Mouse (Mus musculus) hindbrain, postnatal 0 days (tissue): ENCODE measurements around the gene Ltb4r1. TPM values are rescaled to one million over a fixed set of nuclear protein-coding genes. Genes with fewer than 3 reads are reported as not detected.

Experiments
- ATAC-seq: fragments of 200-750 bp; cut with Nextera tagmentation; 2 replicates; pipeline ENCODE4 v1.8.0; 2017; ENCODE audit warnings: mild to moderate bottlenecking, moderate TSS enrichment, moderate library complexity
- DNase-seq: peaks from one replicate; pipeline ENCODE4 v3.0.0-alpha.2; 2015; ENCODE audit warnings: low spot score
- H3K27ac ChIP-seq: fragments of 300-500 bp; sonication (generic); 2 replicates; pipeline ENCODE4 v1.5.1; 2014; ENCODE audit warnings: mild to moderate bottlenecking
- H3K27me3 ChIP-seq: fragments of 300-500 bp; sonication (generic); 2 replicates; pipeline ENCODE4 v1.6.1; 2014; ENCODE audit warnings: low read length, mixed read lengths; ENCODE audit not compliant: insufficient read depth
- H3K36me3 ChIP-seq: fragments of 300-500 bp; sonication (generic); 2 replicates; pipeline ENCODE4 v1.6.1; 2014; ENCODE audit warnings: low read length, mixed read lengths; ENCODE audit not compliant: insufficient read depth
- H3K4me1 ChIP-seq: fragments of 300-500 bp; sonication (generic); 2 replicates; pipeline ENCODE4 v1.6.1; 2014; ENCODE audit warnings: antibody characterized with exemption, low read length, mixed read lengths; ENCODE audit not compliant: insufficient read depth
- H3K4me2 ChIP-seq: fragments of 300-500 bp; sonication (generic); 2 replicates; pipeline ENCODE4 v1.6.1; 2014; ENCODE audit warnings: low read depth, mild to moderate bottlenecking, low read length, moderate library complexity, mixed read lengths
- H3K4me3 ChIP-seq: fragments of 300-500 bp; sonication (generic); 2 replicates; pipeline ENCODE4 v1.5.1; 2014; ENCODE audit warnings: low read length
- H3K9ac ChIP-seq: fragments of 300-500 bp; sonication (generic); replicated peaks from 2 replicates; pipeline ENCODE4 v1.6.1; 2014; ENCODE audit warnings: mild to moderate bottlenecking, low read length, moderate library complexity, mixed read lengths
- H3K9me3 ChIP-seq: fragments of 300-500 bp; sonication (generic); 2 replicates; pipeline ENCODE4 v1.6.1; 2016; ENCODE audit warnings: low read length, mixed read lengths
- CTCF ChIP-seq: IDR thresholded peaks from 2 replicates; pipeline ENCODE4 v1.5.1; 2016; ENCODE audit warnings: antibody characterized with exemption, control low read depth, low read depth
- WGBS: fragments of 180-500 bp; shearing (Covaris S2); extraction: QIAGEN DNeasy Blood & Tissue Kit; methylation state at CpG from one replicate; pipeline ENCODE4 v1.1.7; 2014; 5-methylcytosine and 5-hydroxymethylcytosine counted together
- polyA plus RNA-seq: library from polyadenylated mRNA; unstranded; fragments of >200 nt; fragmentation: Nextera tagmentation; extraction: Ambion mirVana; gene quantifications from 2 replicates; pipeline ENCODE4 v1.2.1, GENCODE M21; 2015
- total RNA-seq: library from RNA; depleted of rRNA; stranded (reverse); fragments of >200 nt; gene quantifications from 2 replicates; pipeline ENCODE4 v1.2.3, GENCODE M21; 2014

The Ltb4r1 gene
- total and polyA plus RNA-seq, 2 experiments from 2014 or later, result 0.52 to 0.64 TPM

- peak; percentile 88 for DNase-seq
- H3K27me3 ChIP-seq, result no peaks in the 10 kb centered on the region
- peak overlapping the region; percentile 37 for H3K4me2 ChIP-seq
- peak; percentile 99 for TF ChIP-seq CTCF
- peaks cover 22% of the 10 kb centered on the region for H3K36me3 ChIP-seq
- ATAC-seq, result peak; percentile 73
- H3K9ac ChIP-seq, result 0 out of 2 replicates have a peak overlapping the region, but pooled peaks have one; percentile 15
- WGBS, result 19% methylated on average over 10 of the region's 10 CpGs
- H3K4me3 ChIP-seq, result 0 out of 2 replicates have a peak overlapping the region, but pooled peaks have one; percentile 5
- no peak overlapping the region for H3K27ac ChIP-seq
- H3K4me1 ChIP-seq, result peaks cover 15% of the 10 kb centered on the region
- no peaks in the 10 kb centered on the region for H3K9me3 ChIP-seq
Measured at GRCm38 (mm10) chr14:55743711-55744110, 22.1 kb upstream of the Ltb4r1 start.

GRCm38 (mm10) chr14:55745180-55745860 lies 20.4 kb upstream of the Ltb4r1 start, which contains the start of the genes Dhrs1 and Nop9:
Dhrs1 (minus strand) TSS chr14:55745690.
Nop9 (plus strand) TSS chr14:55745693.
- H3K9me3 ChIP-seq, result no peaks in the 10 kb centered on the region
- TF ChIP-seq CTCF, result no peak
- under 1% methylated on average over 48 of the region's 48 CpGs for whole genome bisulfite sequencing

GRCm38 (mm10) chr14:55745861-55746237 lies 19.9 kb upstream of the Ltb4r1 start:
- Histone ChIP-seq H3K4me1 (peaks cover 15% of the 10 kb centered on the region), H3K9me3 (no peaks in the 10 kb centered on the region), H3K4me3 (peak overlapping the region; percentile 76), H3K9ac (peak overlapping the region; percentile 71), H3K27me3 (no peaks in the 10 kb centered on the region), H3K4me2 (peak overlapping the region; percentile 99), H3K36me3 (peaks cover 15% of the 10 kb centered on the region; the same call in 1 of the 2 replicates), H3K27ac (peak overlapping the region; percentile 18)
- ATAC-seq, result no peak; the same call in 1 of the 2 replicates
- DNase-seq, result no peak
- TF ChIP-seq CTCF, result no peak
- WGBS, result under 1% methylated on average over 31 of the region's 31 CpGs

More at GRCm38 (mm10) chr14:55745180-55745860, 20.4 kb upstream of the Ltb4r1 start, which contains the start of the genes Dhrs1 and Nop9:
- DNase-seq, result peak; percentile 90
- H3K27ac ChIP-seq, result peak within 1 kb of the TSS; percentile 18
- H3K36me3 ChIP-seq, result peaks cover 12% of the 10 kb centered on the region; the same call in 1 of the 2 replicates
- peak; percentile 88 for ATAC-seq
- H3K9ac ChIP-seq, result peak within 1 kb of the TSS; percentile 71
- peaks cover 15% of the 10 kb centered on the region for H3K4me1 ChIP-seq
- H3K27me3 ChIP-seq, result no peaks in the 10 kb centered on the region
- H3K4me3 ChIP-seq, result peak within 1 kb of the TSS; percentile 76
- peak within 1 kb of the TSS; percentile 99 for H3K4me2 ChIP-seq

- no peak for ATAC-seq
Measured at GRCm38 (mm10) chr14:55747051-55747847, 18.5 kb upstream of the Ltb4r1 start.

GRCm38 (mm10) chr14:55757566-55757965 lies 8.2 kb upstream of the Ltb4r1 start:
- Histone ChIP-seq H3K36me3 (peaks cover 27% of the 10 kb centered on the region), H3K9me3 (no peaks in the 10 kb centered on the region), H3K4me1 (peaks cover 3% of the 10 kb centered on the region; the same call in 1 of the 2 replicates), H3K27ac (no peak overlapping the region), H3K27me3 (no peaks in the 10 kb centered on the region), H3K9ac (no peak overlapping the region), H3K4me3 (no peak overlapping the region), H3K4me2 (no peak overlapping the region)
- TF ChIP-seq CTCF, result no peak
- ATAC-seq (no peak), DNase-seq (no peak)
- 84% methylated on average over 6 of the region's 6 CpGs for WGBS

More at GRCm38 (mm10) chr14:55747051-55747847, 18.5 kb upstream of the Ltb4r1 start:
- Histone ChIP-seq H3K4me3 (no peak overlapping the region), H3K9me3 (no peaks in the 10 kb centered on the region), H3K36me3 (peaks cover 21% of the 10 kb centered on the region), H3K4me2 (0 out of 2 replicates have a peak overlapping the region, but pooled peaks have one; percentile 99), H3K27me3 (no peaks in the 10 kb centered on the region), H3K9ac (no peak overlapping the region), H3K4me1 (peaks cover 15% of the 10 kb centered on the region), H3K27ac (no peak overlapping the region)
- no peak for TF ChIP-seq CTCF
- no peak for DNase-seq
- WGBS, result 89% methylated on average over 10 of the region's 10 CpGs

- H3K9me3 ChIP-seq, result no peaks in the 10 kb centered on the region
- 23% methylated on average over 8 of the region's 8 CpGs for WGBS
- H3K4me2 ChIP-seq, result peak within 1 kb of the TSS; percentile 42
- H3K4me1 ChIP-seq, result peaks cover 7% of the 10 kb centered on the region; the same call in 1 of the 2 replicates
- H3K36me3 ChIP-seq, result peaks cover 21% of the 10 kb centered on the region
- DNase-seq, result peak; percentile 81
- H3K27me3 ChIP-seq, result no peaks in the 10 kb centered on the region; the same call in 1 of the 2 replicates
- TF ChIP-seq CTCF, result peak; percentile 80
- no peak within 1 kb of the TSS for H3K9ac ChIP-seq
- no peak for ATAC-seq
- H3K27ac ChIP-seq, result no peak within 1 kb of the TSS
- H3K4me3 ChIP-seq, result no peak within 1 kb of the TSS
Measured at GRCm38 (mm10) chr14:55758363-55758784, 7.4 kb upstream of the Ltb4r1 start, which contains the start of gene Cideb. Cideb (minus strand) TSS chr14:55758458.
